Comparison of ENCODE assay signal across 9 mouse cellular contexts in the genomic region with DNA sequence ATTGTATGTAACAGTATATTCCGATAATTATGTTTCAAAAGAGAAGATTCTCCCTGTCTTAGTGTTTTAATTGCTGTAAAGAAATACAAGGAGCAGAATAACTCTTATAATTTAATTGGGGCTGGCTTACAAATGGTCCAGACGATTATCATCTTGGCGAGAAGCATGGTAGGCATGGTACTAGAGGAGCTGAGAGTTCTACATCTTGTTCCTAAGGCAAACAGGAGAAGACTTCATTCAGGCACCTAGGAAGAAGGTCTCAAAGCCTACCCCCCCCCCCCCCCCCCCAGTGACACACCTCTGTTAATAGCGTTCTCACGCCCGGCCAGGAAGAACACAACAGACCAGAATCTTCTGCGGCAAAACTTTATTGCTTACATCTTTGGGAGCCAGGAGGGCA.
DNase-seq lines count a peak whose midpoint lies in the region; ATAC-seq and TF ChIP-seq lines count a peak whose summit lies in the region.
"Had no signal": no experiment of that assay in that cellular context is flagged by ENCODE, and none has a peak within 500 bp of the region (broad histone marks: within the 10 kb centered on the region; RNA-seq: fewer than 3 reads in every experiment).

No protein-coding gene starts in this region.

- peak overlapping the region; percentile 42 for H3K4me2 ChIP-seq in kidney, postnatal 0 days (ENCODE audit: low read length)
- 0 out of 2 replicates have a peak overlapping the region, but pooled peaks have one; percentile 30 for H3K4me2 ChIP-seq in intestine, embryonic 16.5 days (ENCODE audit: low read depth, low read length)

- no peak for DNase-seq in kidney, postnatal 0 days (ENCODE audit: low spot score)
- no peak for DNase-seq in kidney, postnatal 10 days
- no peak for DNase-seq in forebrain, embryonic 10.5 days (ENCODE audit: extremely low spot score, low spot score)
- DNase-seq in naive thymus-derived CD4-positive, alpha-beta T cell, adult 2 months (ENCODE audit: low read depth): peak; percentile 6
- DNase-seq in cerebellum, adult 8-10 months: no peak
- DNase-seq in left cerebral cortex, adult 2 months (ENCODE audit: extremely low spot score in 1 of 2, low spot score in 2 of 2): no peak
- DNase-seq: gastrocnemius, postnatal 36 days had no signal

- no peak for TF ChIP-seq CTCF in kidney, postnatal 0 days (IDR thresholded peaks at IDR 0.05; ENCODE audit: low read depth)
- no peak for TF ChIP-seq CTCF in left cerebral cortex, adult 2 months (IDR thresholded peaks at IDR 0.05)

- no peaks in the 10 kb centered on the region for H3K36me3 ChIP-seq in kidney, postnatal 0 days (ENCODE audit: insufficient read depth, low read length)
- no peaks in the 10 kb centered on the region for H3K36me3 ChIP-seq in forebrain, embryonic 10.5 days (replicated peaks)
- no peaks in the 10 kb centered on the region for H3K36me3 ChIP-seq in intestine, embryonic 16.5 days (ENCODE audit: control insufficient read depth, insufficient read depth, low read length)

- intact Hi-C loops in left cerebral cortex, adult 2 months (cut with DNase I): no loop called here

- H3K4me3 ChIP-seq in kidney, postnatal 0 days (replicated peaks; ENCODE audit: low read depth, low read length): peak overlapping the region; percentile 20; the same call in 1 of the 2 replicates
- peak overlapping the region; percentile 45 for H3K4me3 ChIP-seq in forebrain, embryonic 10.5 days
- H3K4me3 ChIP-seq in intestine, embryonic 16.5 days (ENCODE audit: low read length): peak overlapping the region; percentile 18; the same call in 1 of the 2 replicates
- no peak overlapping the region for H3K4me3 ChIP-seq in left cerebral cortex, adult 2 months

- no peak overlapping the region for H3K9ac ChIP-seq in kidney, postnatal 0 days (ENCODE audit: low read depth, low read length)
- H3K9ac ChIP-seq in intestine, embryonic 16.5 days (ENCODE audit: low read depth, low read length): no peak overlapping the region

- WGBS in kidney, postnatal 0 days: 84% methylated on average over 3 of the region's 7 CpGs
- 51% methylated on average over 7 of the region's 7 CpGs for WGBS in forebrain, embryonic 10.5 days
- WGBS in intestine, embryonic 16.5 days: 68% methylated on average over 7 of the region's 7 CpGs

- H3K4me1 ChIP-seq in kidney, postnatal 0 days (replicated peaks; ENCODE audit: insufficient read depth, low read length): no peaks in the 10 kb centered on the region
- H3K4me1 ChIP-seq in forebrain, embryonic 10.5 days: no peaks in the 10 kb centered on the region
- no peaks in the 10 kb centered on the region for H3K4me1 ChIP-seq in intestine, embryonic 16.5 days (ENCODE audit: control insufficient read depth, insufficient read depth, low read length)

- no peak overlapping the region for H3K27ac ChIP-seq in kidney, postnatal 0 days
- H3K27ac ChIP-seq in forebrain, embryonic 10.5 days: peak overlapping the region; percentile 60; the same call in 1 of the 2 replicates
- no peak overlapping the region for H3K27ac ChIP-seq in intestine, embryonic 16.5 days (ENCODE audit: low read length)
- H3K27ac ChIP-seq in left cerebral cortex, adult 2 months: no peak overlapping the region

- no peaks in the 10 kb centered on the region for H3K27me3 ChIP-seq in kidney, postnatal 0 days (ENCODE audit: insufficient read depth, low read length)
- no peaks in the 10 kb centered on the region for H3K27me3 ChIP-seq in forebrain, embryonic 10.5 days (ENCODE audit: poor library complexity, severe bottlenecking)
- H3K27me3 ChIP-seq in intestine, embryonic 16.5 days (replicated peaks; ENCODE audit: control insufficient read depth, insufficient read depth, low read length): no peaks in the 10 kb centered on the region

- H3K9me3 ChIP-seq in kidney, postnatal 0 days (replicated peaks; ENCODE audit: low read length): no peaks in the 10 kb centered on the region
- no peaks in the 10 kb centered on the region for H3K9me3 ChIP-seq in forebrain, embryonic 10.5 days
- no peaks in the 10 kb centered on the region for H3K9me3 ChIP-seq in intestine, embryonic 16.5 days (ENCODE audit: control insufficient read depth, low read length)

- no peak for ATAC-seq in kidney, postnatal 0 days (replicated peaks; ENCODE audit: low FRiP score, low read depth)
- ATAC-seq in intestine, embryonic 16.5 days: no peak
- ATAC-seq in cerebellum, adult (ENCODE audit: insufficient number of reproducible peaks, low FRiP score, low TSS enrichment): no peak
